Comparison of ENCODE assay signal across 8 mouse cellular contexts in the genomic region with DNA sequence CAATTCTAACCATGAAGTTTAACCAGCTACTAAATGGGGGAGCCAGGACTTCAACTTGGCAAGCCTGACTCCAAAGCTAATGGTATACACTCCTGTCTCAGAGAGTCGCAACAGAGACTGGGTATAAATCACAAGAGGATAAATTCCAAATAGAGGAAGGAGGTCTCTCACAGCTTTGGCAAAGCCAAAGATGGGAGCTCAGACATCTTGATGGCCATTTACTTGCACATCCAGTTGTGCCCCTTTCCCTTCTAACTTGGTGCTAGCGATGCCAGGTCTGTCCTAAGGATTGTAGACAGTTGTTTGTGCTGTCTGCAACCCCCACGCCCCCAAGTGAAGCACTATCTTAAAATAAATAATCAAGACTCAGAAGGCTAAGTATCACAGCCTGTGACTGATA.
A peak's percentile ranks its signal among the peaks of the same experiment; 100 is the strongest.
DNase-seq lines count a peak whose midpoint lies in the region; ATAC-seq and TF ChIP-seq lines count a peak whose summit lies in the region.

No protein-coding gene starts in this region.

- TF ChIP-seq CTCF in lung, postnatal 0 days (IDR thresholded peaks at IDR 0.05): no peak

- no peaks in the 10 kb centered on the region for H3K9me3 ChIP-seq in lung, postnatal 0 days (ENCODE audit: low read length)
- H3K9me3 ChIP-seq in limb, embryonic 14.5 days (ENCODE audit: control insufficient read depth, low read length): no peaks in the 10 kb centered on the region
- no peaks in the 10 kb centered on the region for H3K9me3 ChIP-seq in stomach, embryonic 16.5 days (replicated peaks; ENCODE audit: control insufficient read depth, low read length)

- WGBS in lung, postnatal 0 days: 55% methylated on average over 3 of the region's 3 CpGs
- 75% methylated on average over 3 of the region's 3 CpGs for WGBS in limb, embryonic 14.5 days
- 48% methylated on average over 3 of the region's 3 CpGs for WGBS in stomach, embryonic 16.5 days

- peak overlapping the region; percentile 75; the same call in 1 of the 2 replicates for H3K4me2 ChIP-seq in lung, postnatal 0 days (replicated peaks; ENCODE audit: low read depth, low read length)
- H3K4me2 ChIP-seq in limb, embryonic 14.5 days (replicated peaks; ENCODE audit: low read depth, low read length, severe bottlenecking): peak overlapping the region; percentile 66
- H3K4me2 ChIP-seq in stomach, embryonic 16.5 days (ENCODE audit: low read depth, low read length): peak overlapping the region; percentile 92; the same call in 1 of the 2 replicates

- peak; percentile 15 for DNase-seq in embryo, embryonic 10.5 days (ENCODE audit: low spot score)
- DNase-seq in embryo, embryonic 9.5 days (ENCODE audit: extremely low spot score): no peak
- DNase-seq in lung, postnatal 0 days (ENCODE audit: low spot score): no peak
- DNase-seq in lung, postnatal 36 days: no peak
- no peak for DNase-seq in limb, embryonic 14.5 days (ENCODE audit: low spot score)
- no peak for DNase-seq in natural killer cell, adult 2 months (ENCODE audit: low spot score in 2 of 2)
- DNase-seq in lung, postnatal 4 days: no peak

- no peak overlapping the region for H3K4me3 ChIP-seq in lung, postnatal 0 days (ENCODE audit: low read depth, low read length)
- no peak overlapping the region for H3K4me3 ChIP-seq in limb, embryonic 14.5 days (replicated peaks; ENCODE audit: low read length)
- H3K4me3 ChIP-seq in stomach, embryonic 16.5 days (replicated peaks; ENCODE audit: low read length): no peak overlapping the region

- H3K4me1 ChIP-seq in lung, postnatal 0 days (ENCODE audit: insufficient read depth, low read depth, low read length): peaks cover 11% of the 10 kb centered on the region
- H3K4me1 ChIP-seq in limb, embryonic 14.5 days (ENCODE audit: control insufficient read depth, insufficient read depth, low read length): peaks cover 3% of the 10 kb centered on the region; the same call in 1 of the 2 replicates
- peaks cover 16% of the 10 kb centered on the region for H3K4me1 ChIP-seq in stomach, embryonic 16.5 days (ENCODE audit: control insufficient read depth, insufficient read depth, low read length)

- H3K27ac ChIP-seq in lung, postnatal 0 days (ENCODE audit: low read length): no peak overlapping the region
- H3K27ac ChIP-seq in limb, embryonic 14.5 days (replicated peaks; ENCODE audit: low read depth, low read length): no peak overlapping the region
- no peak overlapping the region for H3K27ac ChIP-seq in stomach, embryonic 16.5 days (ENCODE audit: low read length)

- no peak for TF ChIP-seq EP300 in lung, postnatal 0 days (IDR thresholded peaks at IDR 0.05)

- H3K36me3 ChIP-seq in lung, postnatal 0 days (ENCODE audit: insufficient read depth, low read length): no peaks in the 10 kb centered on the region
- H3K36me3 ChIP-seq in limb, embryonic 14.5 days (ENCODE audit: control insufficient read depth, insufficient read depth, low read length): no peaks in the 10 kb centered on the region
- no peaks in the 10 kb centered on the region for H3K36me3 ChIP-seq in stomach, embryonic 16.5 days (ENCODE audit: control insufficient read depth, insufficient read depth, low read length)

- TF ChIP-seq POLR2A in limb, embryonic 14.5 days (IDR thresholded peaks at IDR 0.05; ENCODE audit: borderline replicate concordance, extremely low read depth, insufficient read depth, insufficient read length): no peak

- no peaks in the 10 kb centered on the region for H3K27me3 ChIP-seq in lung, postnatal 0 days (replicated peaks; ENCODE audit: insufficient read depth, low read length)
- H3K27me3 ChIP-seq in limb, embryonic 14.5 days (ENCODE audit: control insufficient read depth, insufficient read depth, low read length): no peaks in the 10 kb centered on the region
- H3K27me3 ChIP-seq in stomach, embryonic 16.5 days (ENCODE audit: control insufficient read depth, insufficient read depth, low read length): no peaks in the 10 kb centered on the region

- 0 out of 2 replicates have a peak overlapping the region, but pooled peaks have one; percentile 44 for H3K9ac ChIP-seq in lung, postnatal 0 days (replicated peaks; ENCODE audit: low read depth)
- H3K9ac ChIP-seq in limb, embryonic 14.5 days (ENCODE audit: low read depth, low read length, severe bottlenecking): no peak overlapping the region
- peak overlapping the region; percentile 83; the same call in 1 of the 2 replicates for H3K9ac ChIP-seq in stomach, embryonic 16.5 days (ENCODE audit: low read length)

- ATAC-seq in lung, postnatal 0 days: no peak
- ATAC-seq in limb, embryonic 14.5 days (ENCODE audit: low FRiP score, low read depth): no peak
- ATAC-seq in stomach, embryonic 16.5 days (ENCODE audit: insufficient read depth, low FRiP score): no peak
